Comparison of ENCODE assay signal across 16 mouse cellular contexts in the genomic region with DNA sequence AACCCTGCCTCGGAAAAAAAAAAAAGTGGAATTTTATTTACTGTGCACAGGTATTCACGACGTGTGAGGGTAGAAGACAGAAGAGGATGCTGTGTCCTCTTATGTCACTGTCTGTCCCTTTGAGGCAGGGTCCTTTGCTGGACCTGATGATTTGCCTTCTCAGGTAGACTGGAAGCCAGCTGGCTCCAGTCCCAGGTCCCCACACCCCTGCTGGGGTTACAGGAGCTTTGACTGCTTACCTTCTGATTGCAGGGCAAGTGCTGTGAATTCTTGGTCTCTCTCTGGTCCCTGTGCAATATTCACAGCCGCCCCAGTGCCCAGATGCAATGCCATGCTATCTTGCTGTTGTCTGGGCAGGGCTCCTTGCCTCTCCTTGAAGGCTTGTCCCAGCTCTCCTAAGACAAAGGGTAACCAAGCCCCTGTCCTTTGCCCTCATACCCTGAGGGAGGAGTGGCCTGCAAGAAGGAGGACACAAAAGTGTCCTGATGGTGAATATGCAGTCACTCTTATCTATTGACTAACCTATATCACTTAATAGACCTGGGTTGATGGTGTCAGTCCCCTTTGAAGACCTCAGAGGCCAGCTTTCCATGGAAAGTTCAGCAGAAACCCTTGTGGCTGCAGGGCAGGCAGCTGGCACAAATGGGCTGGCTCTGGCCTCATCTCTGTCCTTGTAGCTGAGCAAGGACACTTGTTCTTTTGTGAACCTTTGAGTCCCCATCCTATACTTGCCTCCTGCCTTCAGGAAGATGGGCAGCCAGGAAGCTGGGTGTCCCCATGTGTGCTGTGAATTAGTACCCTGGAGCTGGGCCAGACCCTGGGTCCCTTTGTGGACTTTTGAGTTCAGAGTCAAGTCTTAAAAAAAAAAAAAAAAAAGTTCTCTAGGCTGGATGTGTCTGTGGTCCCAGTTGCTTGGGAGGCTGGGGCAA. TPM values are rescaled to one million over a fixed set of nuclear protein-coding genes. Genes with fewer than 3 reads are reported as not detected.
DNase-seq lines count a peak whose midpoint lies in the region; ATAC-seq lines count a peak whose summit lies in the region.
"Had no signal": no experiment of that assay in that cellular context is flagged by ENCODE, and none has a peak within 500 bp of the region (broad histone marks: within the 10 kb centered on the region; RNA-seq: fewer than 3 reads in every experiment).

No protein-coding gene starts in this region.

- ATAC-seq in heart, embryonic 14.5 days (ENCODE audit: insufficient number of reproducible peaks, insufficient read depth, low FRiP score, low read depth), result no peak
- no peak for ATAC-seq in neural tube, embryonic 14.5 days (ENCODE audit: low read depth)
- no peak for ATAC-seq in neural tube, embryonic 15.5 days (ENCODE audit: low FRiP score)
- ATAC-seq: midbrain, embryonic 13.5 days had no signal

- peaks cover 18% of the 10 kb centered on the region for H3K36me3 ChIP-seq in heart, embryonic 14.5 days (ENCODE audit: control insufficient read depth, insufficient read depth, low read length)
- H3K36me3 ChIP-seq in neural tube, embryonic 14.5 days (ENCODE audit: control insufficient read depth, insufficient read depth, low read length), result peaks cover 2% of the 10 kb centered on the region; the same call in 1 of the 2 replicates
- H3K36me3 ChIP-seq in neural tube, embryonic 15.5 days, result peaks cover 5% of the 10 kb centered on the region; the same call in 1 of the 2 replicates
- H3K36me3 ChIP-seq: hindbrain, embryonic 15.5 days had no signal

- H3K4me2 ChIP-seq in heart, embryonic 14.5 days (ENCODE audit: low read length), result peak overlapping the region; percentile 11; the same call in 1 of the 2 replicates
- H3K4me2 ChIP-seq in neural tube, embryonic 14.5 days (ENCODE audit: low read depth, low read length), result no peak overlapping the region
- no peak overlapping the region for H3K4me2 ChIP-seq in neural tube, embryonic 15.5 days
- H3K4me2 ChIP-seq: hindbrain, embryonic 15.5 days; liver, embryonic 11.5 days; midbrain, embryonic 13.5 days; neural tube, embryonic 12.5 days had no signal

- peaks cover 43 to 63% of the 10 kb centered on the region in 2 experiments for H3K4me1 ChIP-seq in heart, embryonic 14.5 days (ENCODE audit: control insufficient read depth in 2 of 2, insufficient read depth in 2 of 2, low read length in 2 of 2)
- H3K4me1 ChIP-seq in neural tube, embryonic 14.5 days (ENCODE audit: control insufficient read depth, insufficient read depth, low read length), result peaks cover 27% of the 10 kb centered on the region
- H3K4me1 ChIP-seq in neural tube, embryonic 15.5 days, result peaks cover 66% of the 10 kb centered on the region

- H3K9ac ChIP-seq in heart, embryonic 14.5 days (ENCODE audit: low read length), result peak overlapping the region; percentile 32; the same call in 1 of the 2 replicates
- 0 out of 2 replicates have a peak overlapping the region, but pooled peaks have one; percentile 4 for H3K9ac ChIP-seq in neural tube, embryonic 14.5 days (replicated peaks; ENCODE audit: low read depth, low read length)
- H3K9ac ChIP-seq in neural tube, embryonic 15.5 days (replicated peaks), result no peak overlapping the region
- H3K9ac ChIP-seq: hindbrain, embryonic 15.5 days; midbrain, embryonic 13.5 days; neural tube, embryonic 12.5 days had no signal

- H3K9me3 ChIP-seq in heart, embryonic 14.5 days (ENCODE audit: control insufficient read depth, low read length), result no peaks in the 10 kb centered on the region
- H3K9me3 ChIP-seq in neural tube, embryonic 14.5 days (ENCODE audit: control insufficient read depth, low read length), result no peaks in the 10 kb centered on the region
- no peaks in the 10 kb centered on the region for H3K9me3 ChIP-seq in neural tube, embryonic 15.5 days (replicated peaks)
- H3K9me3 ChIP-seq: G1E; hindbrain, embryonic 15.5 days; midbrain, embryonic 13.5 days; neural tube, embryonic 12.5 days had no signal

- peak; percentile 57 for DNase-seq in cerebellum, adult 9-10 months
- no peak for DNase-seq in cerebellum, adult 11 months
- no peak for DNase-seq in heart, adult 18-20 months
- DNase-seq in yolk sac, embryonic 10.5 days (ENCODE audit: low spot score), result peak; percentile 22
- DNase-seq in natural killer cell, adult 2 months (ENCODE audit: low spot score in 2 of 2), result no peak
- DNase-seq: lung, postnatal 14 days; thymus, postnatal 4 days had no signal

- H3K27me3 ChIP-seq in heart, embryonic 14.5 days (ENCODE audit: control insufficient read depth, insufficient read depth, low read length), result no peaks in the 10 kb centered on the region
- no peaks in the 10 kb centered on the region for H3K27me3 ChIP-seq in neural tube, embryonic 14.5 days (ENCODE audit: control insufficient read depth, insufficient read depth, low read length)
- no peaks in the 10 kb centered on the region for H3K27me3 ChIP-seq in neural tube, embryonic 15.5 days (replicated peaks)
- H3K27me3 ChIP-seq: hindbrain, embryonic 15.5 days; midbrain, embryonic 13.5 days; neural tube, embryonic 12.5 days had no signal

- peak overlapping the region; percentile 8 to 33; a peak in 1 of 4 replicates for H3K27ac ChIP-seq in heart, embryonic 14.5 days (replicated peaks in 1 of 2; ENCODE audit: control insufficient read depth in 1 of 2, insufficient read depth in 1 of 2, low read depth in 2 of 2, low read length in 2 of 2)
- no peak overlapping the region for H3K27ac ChIP-seq in neural tube, embryonic 14.5 days (ENCODE audit: low read depth, low read length)
- H3K27ac ChIP-seq in neural tube, embryonic 15.5 days (replicated peaks), result no peak overlapping the region
- H3K27ac ChIP-seq: hindbrain, embryonic 15.5 days; midbrain, embryonic 13.5 days; neural tube, embryonic 12.5 days had no signal

- 69% methylated on average over 4 of the region's 4 CpGs for WGBS in heart, embryonic 14.5 days
- 92% methylated on average over 4 of the region's 4 CpGs for WGBS in neural tube, embryonic 14.5 days
- 92% methylated on average over 4 of the region's 4 CpGs for WGBS in neural tube, embryonic 15.5 days

- H3K4me3 ChIP-seq in heart, embryonic 14.5 days (ENCODE audit: control insufficient read depth in 1 of 2, insufficient read depth in 1 of 2, low read depth in 1 of 2, low read length in 2 of 2), result no peak overlapping the region
- no peak overlapping the region for H3K4me3 ChIP-seq in neural tube, embryonic 14.5 days (ENCODE audit: low read depth, low read length)
- no peak overlapping the region for H3K4me3 ChIP-seq in neural tube, embryonic 15.5 days (replicated peaks)
- H3K4me3 ChIP-seq: hindbrain, embryonic 15.5 days; midbrain, embryonic 13.5 days; neural tube, embryonic 12.5 days had no signal

RNA-seq across cellular contexts. Expression of gene Dot1l, which starts 5.9 kb away (rescaled TPM):
- 26.5 and 28.2 TPM in 2 replicates for polyA plus RNA-seq in heart, embryonic 14.5 days (2014; fragmentation: Nextera tagmentation; extraction: Ambion mirVana)
- 10 to 100 TPM; 11.7 to 14.3 TPM for total RNA-seq in heart, adult 18-20 months (2021)
- 23.6 and 27.3 TPM in 2 replicates for polyA plus RNA-seq in neural tube, embryonic 14.5 days (2014; fragmentation: Nextera tagmentation; extraction: Ambion mirVana)
- 19.3 and 20.3 TPM in 2 replicates for polyA plus RNA-seq in neural tube, embryonic 15.5 days (2015; fragmentation: Nextera tagmentation; extraction: Ambion mirVana)

RNA-seq across cellular contexts. Expression of gene Ap3d1, which starts 18.8 kb away (rescaled TPM):
- 45.0 and 54.5 TPM in 2 replicates for polyA plus RNA-seq in heart, embryonic 14.5 days (2014; fragmentation: Nextera tagmentation; extraction: Ambion mirVana)
- total RNA-seq in heart, adult 18-20 months (2021), result 10 to 100 TPM; 42.3 to 45.0 TPM
- polyA plus RNA-seq in neural tube, embryonic 14.5 days (2014; fragmentation: Nextera tagmentation; extraction: Ambion mirVana), result 109 and 125 TPM in 2 replicates
- 108 and 115 TPM in 2 replicates for polyA plus RNA-seq in neural tube, embryonic 15.5 days (2015; fragmentation: Nextera tagmentation; extraction: Ambion mirVana)

RNA-seq across cellular contexts. Expression of gene Sf3a2, which starts 37.1 kb away (rescaled TPM):
- 49.2 and 51.0 TPM in 2 replicates for polyA plus RNA-seq in heart, embryonic 14.5 days (2014; fragmentation: Nextera tagmentation; extraction: Ambion mirVana)
- total RNA-seq in heart, adult 18-20 months (2021), result 10 to 100 TPM; 28.6 to 28.7 TPM
- polyA plus RNA-seq in neural tube, embryonic 14.5 days (2014; fragmentation: Nextera tagmentation; extraction: Ambion mirVana), result 63.3 and 66.8 TPM in 2 replicates
- polyA plus RNA-seq in neural tube, embryonic 15.5 days (2015; fragmentation: Nextera tagmentation; extraction: Ambion mirVana), result 53.3 and 59.8 TPM in 2 replicates

RNA-seq across cellular contexts. Expression of gene Plekhj1, which starts 37.6 kb away (rescaled TPM):
- polyA plus RNA-seq in heart, embryonic 14.5 days (2014; fragmentation: Nextera tagmentation; extraction: Ambion mirVana), result 71.1 and 75.4 TPM in 2 replicates
- total RNA-seq in heart, adult 18-20 months (2021), result 10 to 100 TPM; 30.7 to 32.4 TPM
- 126 and 127 TPM in 2 replicates for polyA plus RNA-seq in neural tube, embryonic 14.5 days (2014; fragmentation: Nextera tagmentation; extraction: Ambion mirVana)
- polyA plus RNA-seq in neural tube, embryonic 15.5 days (2015; fragmentation: Nextera tagmentation; extraction: Ambion mirVana), result 135 and 146 TPM in 2 replicates

RNA-seq across cellular contexts. Expression of gene Amh, which starts 44.2 kb away (rescaled TPM):
- 0.12 TPM in 1 of 2 replicates, not detected in the other for polyA plus RNA-seq in heart, embryonic 14.5 days (2014; fragmentation: Nextera tagmentation; extraction: Ambion mirVana)
- total RNA-seq in heart, adult 18-20 months (2021), result under 1 TPM in 1 of 2 experiments, not detected in 1; 0.33 TPM
- 0.15 and 0.16 TPM in 2 replicates for polyA plus RNA-seq in neural tube, embryonic 14.5 days (2014; fragmentation: Nextera tagmentation; extraction: Ambion mirVana)
- not detected in 2 replicates for polyA plus RNA-seq in neural tube, embryonic 15.5 days (2015; fragmentation: Nextera tagmentation; extraction: Ambion mirVana)
- polyA plus RNA-seq: embryonic facial prominence, embryonic 11.5 days; liver, embryonic 11.5 days; midbrain, embryonic 13.5 days; neural tube, embryonic 12.5 days had no signal

Comparison
In these comparisons a context has a peak if more than half of its experiments do, and no peak if none do; other contexts are left out.
1. DNase-seq: peak in cerebellum, adult 9-10 months (single experiment) and yolk sac, embryonic 10.5 days (single experiment); none in cerebellum, adult 11 months (single experiment), heart, adult 18-20 months (0 of 2) and natural killer cell, adult 2 months (0 of 2).
2. H3K27ac ChIP-seq: peak in heart, embryonic 14.5 days (2 of 2); none in neural tube, embryonic 14.5 days (single experiment) and neural tube, embryonic 15.5 days (single experiment).